Mouse (Mus musculus): ENCODE measurements around the gene Slpi.

Gene Slpi

DNA sequence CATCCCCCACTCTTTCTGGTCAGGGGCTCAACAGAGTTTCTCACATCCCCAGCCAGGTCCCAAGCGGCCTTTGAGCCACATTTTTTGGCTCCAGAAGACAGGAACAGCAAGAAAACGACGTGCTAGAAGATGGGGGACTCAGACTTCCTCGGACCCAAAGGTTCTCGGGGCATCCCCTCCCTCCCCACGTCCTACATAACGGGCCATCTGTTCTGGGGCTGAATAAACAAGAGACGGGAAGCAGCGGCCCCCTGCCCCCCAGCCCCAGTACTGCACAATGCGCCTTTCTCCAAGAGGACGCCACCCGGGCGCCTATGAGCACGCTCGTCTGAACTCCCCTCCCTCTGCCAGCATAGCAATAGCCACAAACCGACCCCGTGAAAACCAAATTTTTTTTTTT is at the start of gene Slpi:
Gene Slpi, minus strand, starts transcription at position 76 of the 400 bp plus-strand sequence.
- peak; percentile 46 to 70 for DNase-seq

- DNase-seq, result no peak
Measured at GRCm38 (mm10) chr2:164438257-164438656, 49.4 kb upstream of the Slpi start.

DNA sequence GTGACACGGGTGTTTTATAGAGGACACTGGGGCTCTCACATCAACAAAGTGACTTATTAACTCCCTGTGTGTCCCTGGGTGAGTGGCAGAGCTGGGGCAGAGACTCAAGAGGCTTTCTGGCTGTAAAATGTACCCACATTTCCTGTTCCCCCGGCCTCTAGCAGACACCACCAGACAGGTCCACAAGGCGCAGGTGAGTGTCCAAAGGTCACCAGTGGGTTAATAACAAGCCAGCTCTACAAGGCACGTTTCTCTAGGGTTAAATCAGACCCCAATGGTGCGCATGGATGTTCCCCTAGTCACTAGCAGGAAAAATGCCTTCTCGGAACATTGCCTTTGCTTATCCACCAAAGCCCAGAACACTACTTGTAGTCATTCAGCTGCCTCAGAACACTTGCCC is 48.8 kb upstream of the Slpi start:
- DNase-seq, result no peak

- DNase-seq, result no peak
Measured at GRCm38 (mm10) chr2:164436961-164437360, 48.1 kb upstream of the Slpi start.

GRCm38 (mm10) chr2:164436215-164436913 is 47.5 kb upstream of the Slpi start:
- no peak for DNase-seq

- no peak for DNase-seq
Measured at GRCm38 (mm10) chr2:164435216-164436090, 46.6 kb upstream of the Slpi start.

- no peak for DNase-seq
Measured at GRCm38 (mm10) chr2:164434681-164435080, 45.8 kb upstream of the Slpi start.

DNA sequence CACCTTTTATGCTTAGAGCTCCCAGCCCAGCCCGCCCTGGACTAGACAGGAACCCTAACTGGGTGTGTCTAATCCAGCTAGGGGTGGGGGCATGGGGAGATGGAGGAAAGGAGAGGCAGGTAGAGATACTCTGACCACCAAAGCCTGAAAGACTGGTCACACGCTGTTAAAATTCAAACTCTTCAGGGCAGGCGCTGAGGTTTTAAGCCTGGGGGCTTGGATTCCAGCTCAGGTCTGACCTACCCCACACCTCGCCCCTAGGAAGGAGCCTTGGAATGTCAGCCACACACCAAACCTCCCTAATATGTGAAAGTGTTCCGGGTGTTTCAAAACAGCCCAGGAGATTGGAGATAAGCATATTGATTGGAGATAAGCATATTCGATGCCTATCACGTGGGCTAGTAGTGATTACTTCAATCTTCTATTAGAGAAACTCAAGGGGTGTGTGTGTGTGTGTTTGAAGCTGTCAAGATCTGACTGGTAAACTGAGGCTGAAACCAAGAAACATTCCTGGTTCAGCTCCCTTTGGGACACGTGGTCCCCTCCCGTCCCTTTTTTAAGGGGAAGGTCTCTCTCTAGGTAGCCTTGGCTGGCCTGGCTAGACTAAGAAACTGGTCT is 44.5 kb upstream of the Slpi start:
- DNase-seq, result no peak

DNA sequence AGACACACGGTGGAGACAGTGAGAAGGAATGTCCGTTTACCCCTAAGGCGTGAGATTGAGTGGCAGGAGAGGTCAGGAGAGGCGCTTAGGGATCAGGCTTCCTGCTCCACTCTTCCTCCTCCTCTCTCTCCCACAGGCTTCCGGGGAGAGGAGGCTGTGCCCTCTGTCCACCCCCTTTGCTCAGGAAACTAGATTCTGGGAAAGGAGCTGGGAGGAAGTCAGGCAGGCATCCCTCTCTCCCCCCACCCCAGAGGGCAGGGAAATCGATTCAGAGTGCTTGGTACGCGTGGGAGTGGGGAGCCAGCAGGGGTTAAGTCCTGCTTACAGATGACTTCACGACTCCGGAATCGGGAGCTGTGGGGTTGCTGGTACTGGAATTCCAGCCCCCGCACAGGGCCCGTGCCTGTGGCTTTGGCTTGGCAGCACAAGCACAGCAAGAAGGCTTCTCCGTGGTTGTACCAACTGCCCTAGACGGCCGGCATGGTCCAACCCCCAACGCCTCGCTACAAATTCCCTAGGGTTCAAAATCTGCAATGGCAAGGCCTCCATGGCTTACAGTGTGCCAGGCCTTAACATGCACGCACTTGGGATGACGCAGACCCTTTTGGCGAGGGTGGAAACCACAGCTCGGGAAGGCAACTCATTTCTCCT is 43.8 kb upstream of the Slpi start:
- no peak for DNase-seq

DNA sequence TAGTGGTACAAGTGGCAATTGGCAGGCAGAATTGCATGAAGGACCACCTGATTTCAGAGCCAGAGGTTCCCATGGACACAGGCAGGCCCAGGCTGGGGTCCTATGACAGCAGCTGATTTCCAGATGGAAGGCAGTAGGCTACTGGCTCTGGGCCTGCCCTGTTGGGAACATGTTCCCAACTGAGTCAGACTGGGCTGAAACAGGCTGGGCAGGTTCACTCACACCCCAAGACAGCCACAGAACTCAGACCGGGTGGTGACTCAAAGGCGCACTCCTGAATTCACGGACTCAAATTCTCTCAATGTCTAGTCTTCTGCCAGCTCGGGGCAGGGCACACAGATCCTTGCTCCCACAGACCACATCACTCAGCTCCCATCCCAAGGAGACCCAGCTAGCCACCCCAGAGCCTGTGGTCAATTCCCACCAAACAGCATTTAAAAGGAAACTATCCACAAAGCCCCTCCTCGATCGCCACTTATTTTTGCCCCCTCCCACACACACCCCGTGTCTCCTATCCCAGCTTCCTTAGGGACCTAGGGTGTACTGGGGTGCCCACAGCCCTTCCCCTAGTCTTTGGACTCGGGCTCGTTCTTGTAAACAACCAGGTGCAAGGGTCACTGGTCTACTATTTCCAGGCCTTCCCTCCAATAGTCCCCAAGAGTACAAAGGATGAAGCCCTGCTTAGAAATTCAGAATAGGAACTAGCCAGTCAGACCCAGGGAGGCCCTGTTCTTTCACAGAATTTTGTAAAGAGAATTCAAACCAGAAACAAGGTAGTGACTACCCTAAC is 43.0 kb upstream of the Slpi start:
- DNase-seq, result no peak

DNA sequence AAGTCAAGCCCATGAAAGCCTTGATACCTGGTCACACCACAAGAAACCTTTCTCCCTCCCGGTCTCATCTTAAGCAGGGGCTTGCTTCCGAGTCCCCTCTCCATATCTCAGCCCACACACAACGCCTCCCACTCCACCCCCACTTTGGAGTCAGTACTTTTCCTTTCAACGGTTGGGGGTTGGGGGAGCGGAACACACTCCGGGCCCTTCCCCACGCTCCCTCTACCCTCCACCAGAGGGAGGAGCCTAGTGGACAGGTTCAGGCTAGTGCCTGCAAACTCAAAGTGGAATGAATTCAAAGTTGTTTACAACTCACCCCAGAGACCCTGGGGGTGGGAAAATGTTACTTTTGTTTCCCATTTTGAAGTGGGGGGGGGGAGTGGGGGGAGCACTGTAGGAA is 41.8 kb upstream of the Slpi start:
- DNase-seq, result no peak

- no peak for DNase-seq
Measured at GRCm38 (mm10) chr2:164429881-164430615, 41.2 kb upstream of the Slpi start.

- no peak for DNase-seq
Measured at GRCm38 (mm10) chr2:164428451-164428850, 39.6 kb upstream of the Slpi start.

GRCm38 (mm10) chr2:164426952-164427351 is 38.1 kb upstream of the Slpi start:
- no peak for DNase-seq

DNA sequence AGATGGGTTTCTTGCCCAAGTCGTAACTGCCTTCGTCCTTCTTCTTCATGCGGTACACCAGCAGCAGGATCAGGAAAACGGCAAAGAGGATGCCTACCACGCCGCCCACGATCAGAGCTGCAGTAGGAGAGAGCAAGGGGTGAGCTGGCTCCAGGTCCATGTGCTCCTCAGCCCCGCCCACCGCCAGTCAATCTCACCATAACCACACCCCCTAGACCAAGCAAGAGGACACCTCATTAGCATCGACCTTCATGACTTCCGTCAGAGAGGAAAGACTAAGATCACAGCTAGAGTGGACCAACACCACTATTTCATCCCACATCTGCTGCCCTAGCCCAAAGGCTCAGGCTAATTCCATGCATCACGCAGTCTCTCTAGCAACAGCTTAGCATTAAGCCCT is 37.2 kb upstream of the Slpi start:
- no peak for DNase-seq

DNA sequence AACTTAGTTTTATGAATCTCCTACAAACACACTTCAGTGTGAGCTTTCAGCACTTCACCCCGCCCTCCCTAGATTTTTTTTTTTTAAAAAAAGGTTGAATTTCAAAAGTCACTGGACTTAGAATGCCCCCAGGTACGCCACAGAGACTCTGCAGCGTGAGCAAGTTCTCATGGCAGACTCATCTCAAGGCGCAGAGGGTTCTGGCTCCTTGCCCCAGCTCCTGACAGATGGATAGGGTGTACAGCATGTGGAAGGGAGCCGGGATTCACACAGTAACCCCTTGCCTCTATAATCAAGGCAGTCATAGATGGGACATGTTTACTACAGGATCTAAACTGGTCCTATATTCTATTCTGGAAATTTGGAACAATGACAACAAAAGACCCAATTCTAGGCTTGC is 36.5 kb upstream of the Slpi start:
- DNase-seq, result peak; percentile 66 to 74

- no peak for DNase-seq
Measured at GRCm38 (mm10) chr2:164424406-164424805, 35.5 kb upstream of the Slpi start.

DNA sequence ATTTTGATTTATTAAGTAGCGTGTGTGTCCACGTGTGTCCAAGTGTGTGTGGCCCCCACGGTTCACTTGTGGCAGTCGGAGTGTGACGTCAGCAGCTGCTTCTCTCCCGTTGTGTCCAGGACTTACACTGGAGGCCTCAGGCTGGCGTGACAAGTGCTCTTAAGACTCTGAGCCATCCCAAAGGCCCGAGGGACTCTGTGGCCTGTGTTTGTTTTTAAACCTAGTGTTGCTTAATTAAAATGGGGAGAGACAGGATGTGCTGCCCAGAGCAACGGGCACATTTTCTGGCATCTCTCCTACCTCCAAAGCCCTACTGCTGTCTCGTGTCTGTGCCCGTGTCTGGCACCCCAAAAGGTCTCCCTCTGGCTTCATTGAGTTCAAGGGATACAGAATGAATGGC is 34.6 kb upstream of the Slpi start:
- no peak for DNase-seq

DNA sequence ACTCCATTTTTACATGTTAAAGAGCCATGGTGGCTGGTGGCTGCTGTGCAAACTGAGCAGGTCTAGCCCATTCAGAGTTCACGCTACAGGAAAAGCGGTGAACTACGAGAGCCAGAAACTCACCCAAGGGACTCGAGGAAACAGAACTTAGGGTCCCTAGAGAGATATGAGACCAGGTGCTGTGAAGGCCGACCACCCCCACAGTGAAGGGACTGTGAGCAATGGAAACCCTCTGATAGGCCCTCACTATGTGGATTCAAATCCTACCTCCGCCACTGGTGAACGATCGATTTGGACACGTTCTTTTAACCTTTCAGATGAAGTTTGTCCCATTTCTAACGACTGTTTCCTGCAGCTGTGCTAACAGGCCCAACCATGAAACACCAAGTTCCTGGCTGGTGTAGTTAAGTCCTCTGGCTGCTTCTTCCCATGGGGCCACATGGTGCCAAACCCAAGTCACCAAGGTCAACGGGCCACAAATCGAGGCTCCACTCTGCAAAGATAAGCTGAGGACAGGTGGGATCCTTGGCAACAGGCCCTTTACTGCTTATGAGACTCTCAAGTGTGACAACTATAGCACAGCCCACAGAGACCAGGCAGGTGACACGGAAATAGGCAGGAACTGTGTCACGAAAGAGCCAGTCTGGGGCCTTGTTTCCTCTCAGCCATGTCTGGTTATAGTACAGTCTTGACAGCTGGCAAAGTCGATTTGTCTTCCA is 33.9 kb upstream of the Slpi start:
- DNase-seq, result no peak

- no peak for DNase-seq
Measured at GRCm38 (mm10) chr2:164421979-164422378, 33.1 kb upstream of the Slpi start.

DNA sequence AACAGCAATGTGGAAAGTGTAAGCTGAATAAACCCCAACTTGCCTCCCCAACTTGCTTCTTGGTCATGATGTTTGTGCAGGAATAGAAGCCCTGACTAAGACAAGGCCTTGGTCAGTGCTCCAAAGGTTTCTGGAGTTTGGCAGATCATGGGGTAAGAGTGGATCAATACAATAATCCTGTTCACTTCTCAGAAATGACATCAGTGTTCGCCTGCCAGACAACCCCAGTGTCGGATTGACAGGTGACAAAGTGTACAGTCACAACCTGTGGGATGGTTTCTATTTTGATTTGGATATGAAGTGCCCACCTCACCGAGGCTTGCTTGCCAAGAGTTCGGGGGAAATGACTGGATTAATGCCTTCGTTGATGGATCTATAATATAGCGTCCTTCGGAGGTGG is 32.4 kb upstream of the Slpi start:
- DNase-seq, result no peak

Data from cerebellum, postnatal 14 days (tissue).